Mouse (Mus musculus): ENCODE measurements around the gene Olfr782.
"Not testable (repeated sequence)": the region's sequence is repeated elsewhere in the genome, so short reads cannot be mapped to it uniquely, and the experiment has no call there.

Olfr782 gene

GRCm38 (mm10) chr10:129348550-129348949 is at the start of gene Olfr782:
Olfr782 (plus strand) TSS chr10:129348850.
- DNase-seq = no peak

- not testable (repeated sequence) for DNase-seq
These were observed 35.7 kb upstream of the Olfr782 start for GRCm38 (mm10) chr10:129312973-129313372.

GRCm38 (mm10) chr10:129313521-129313920 is 35.1 kb upstream of the Olfr782 start:
- not testable (repeated sequence) for DNase-seq

- DNase-seq = no peak
These were observed 30.8 kb upstream of the Olfr782 start, which contains the start of gene Olfr780 for GRCm38 (mm10) chr10:129317817-129318216. Olfr780 (plus strand) TSS chr10:129318117.

GRCm38 (mm10) chr10:129328554-129328953 is 20.1 kb upstream of the Olfr782 start, which contains the start of gene Olfr781:
Olfr781 (plus strand) TSS chr10:129328854.
- no peak for DNase-seq

GRCm38 (mm10) chr10:129352475-129352874 is 3.8 kb downstream of the Olfr782 start:
- not testable (repeated sequence) for DNase-seq

- not testable (repeated sequence) for DNase-seq
These were observed 7.8 kb downstream of the Olfr782 start for GRCm38 (mm10) chr10:129356496-129356895.

GRCm38 (mm10) chr10:129357307-129357706 is 8.7 kb downstream of the Olfr782 start:
- no peak for DNase-seq

GRCm38 (mm10) chr10:129374051-129374450 is 25.4 kb downstream of the Olfr782 start:
- DNase-seq = not testable (repeated sequence)

GRCm38 (mm10) chr10:129383783-129384182 is 35.1 kb downstream of the Olfr782 start, which contains the start of gene Olfr784:
Olfr784 (plus strand) TSS chr10:129384083.
- no peak for DNase-seq

GRCm38 (mm10) chr10:129400892-129401291 is 52.2 kb downstream of the Olfr782 start:
- no peak for DNase-seq

Measured in lung, postnatal 14 days (tissue).